Mouse (Mus musculus) forebrain, postnatal 0 days (tissue): ENCODE results near the gene Hid1. TPM values are rescaled to one million over a fixed set of nuclear protein-coding genes. Genes with fewer than 3 reads are reported as not detected.

Experiments used
- ATAC-seq: fragments of 200-750 bp; cut with Nextera tagmentation; 2 replicates; pipeline ENCODE4 v1.8.0; 2017; ENCODE audit warnings: mild to moderate bottlenecking, moderate library complexity
- DNase-seq: peaks from one replicate; pipeline ENCODE4 v3.0.0-alpha.2; 2015
- H3K27ac ChIP-seq: fragments of 300-500 bp; sonication (generic); 2 replicates; pipeline ENCODE4 v1.5.1; 2014; ENCODE audit warnings: low read depth, mild to moderate bottlenecking, antibody characterized with exemption, low read length, moderate library complexity, mixed read lengths
- H3K27me3 ChIP-seq: fragments of 300-500 bp; sonication (generic); 2 replicates; pipeline ENCODE4 v1.6.1; 2014; ENCODE audit warnings: mild to moderate bottlenecking, low read length, mixed read lengths; ENCODE audit not compliant: insufficient read depth
- H3K36me3 ChIP-seq: fragments of 300-500 bp; sonication (generic); 2 replicates; pipeline ENCODE4 v1.6.1; 2014; ENCODE audit warnings: mild to moderate bottlenecking, moderate library complexity; ENCODE audit not compliant: insufficient read depth
- H3K4me1 ChIP-seq: fragments of 300-500 bp; sonication (generic); 2 replicates; pipeline ENCODE4 v1.6.1; 2014; ENCODE audit warnings: antibody characterized with exemption; ENCODE audit not compliant: insufficient read depth
- H3K4me2 ChIP-seq: fragments of 300-500 bp; sonication (generic); 2 replicates; pipeline ENCODE4 v1.6.1; 2014; ENCODE audit warnings: low read depth, mild to moderate bottlenecking, moderate library complexity
- H3K4me3 ChIP-seq: fragments of 300-500 bp; sonication (generic); 2 replicates; pipeline ENCODE4 v1.5.1; 2014; ENCODE audit warnings: low read depth, low read length, mixed read lengths
- H3K9ac ChIP-seq: fragments of 300-500 bp; sonication (generic); 2 replicates; pipeline ENCODE4 v1.6.1; 2014; ENCODE audit warnings: mild to moderate bottlenecking
- H3K9me3 ChIP-seq: fragments of 300-500 bp; sonication (generic); 2 replicates; pipeline ENCODE4 v1.6.1; 2016; ENCODE audit warnings: low read length
- CTCF ChIP-seq: sonication (generic); IDR thresholded peaks from 2 replicates; pipeline ENCODE4 v1.5.1; 2016; ENCODE audit warnings: antibody characterized with exemption, control low read depth, low read depth
- WGBS: fragments of 180-500 bp; shearing (Covaris S2); extraction: QIAGEN DNeasy Blood & Tissue Kit; methylation state at CpG from one replicate; pipeline ENCODE4 v1.1.7; 2014; 5-methylcytosine and 5-hydroxymethylcytosine counted together
- polyA plus RNA-seq: library from polyadenylated mRNA; unstranded; fragments of >200 nt; fragmentation: Nextera tagmentation; extraction: Ambion mirVana; gene quantifications from 2 replicates; pipeline ENCODE4 v1.2.1, GENCODE M21; 2015
- total RNA-seq: library from RNA; depleted of rRNA; stranded (reverse); fragments of >200 nt; gene quantifications from 2 replicates; pipeline ENCODE4 v1.2.3, GENCODE M21; 2014; rRNA removed

Hid1 gene
- total and polyA plus RNA-seq, 2 experiments from 2014 or later = 46.6 to 52.4 TPM

GRCm38 (mm10) chr11:115308781-115309180, 58.8 kb downstream of the Hid1 start:
- no peak for TF ChIP-seq CTCF
- 78% methylated on average over 1 of the region's 1 CpGs for WGBS

GRCm38 (mm10) chr11:115306863-115307262, 60.7 kb downstream of the Hid1 start, which contains the start of gene Otop2:
Gene Otop2 (plus strand): TSS chr11:115307163.
- Histone ChIP-seq H3K27me3 (no peaks in the 10 kb centered on the region; the same call in 1 of the 2 replicates), H3K27ac (no peak within 1 kb of the TSS), H3K36me3 (no peaks in the 10 kb centered on the region), H3K4me1 (no peaks in the 10 kb centered on the region), H3K9me3 (no peaks in the 10 kb centered on the region), H3K4me2 (no peak within 1 kb of the TSS), H3K9ac (no peak within 1 kb of the TSS), H3K4me3 (no peak within 1 kb of the TSS)
- ATAC-seq (no peak), DNase-seq (no peak)
- 19% methylated on average over 8 of the region's 8 CpGs for WGBS
- no peak for TF ChIP-seq CTCF

More at GRCm38 (mm10) chr11:115308781-115309180, 58.8 kb downstream of the Hid1 start:
- H3K4me1 ChIP-seq = no peaks in the 10 kb centered on the region
- no peak overlapping the region for H3K27ac ChIP-seq
- ATAC-seq (no peak), DNase-seq (no peak)
- no peaks in the 10 kb centered on the region for H3K9me3 ChIP-seq
- no peaks in the 10 kb centered on the region for H3K36me3 ChIP-seq
- H3K4me2 ChIP-seq = no peak overlapping the region
- H3K4me3 ChIP-seq = no peak overlapping the region
- H3K9ac ChIP-seq = no peak overlapping the region
- H3K27me3 ChIP-seq = no peaks in the 10 kb centered on the region; the same call in 1 of the 2 replicates

GRCm38 (mm10) chr11:115303167-115303566, 64.4 kb downstream of the Hid1 start:
- no peak for TF ChIP-seq CTCF
- no peak for DNase-seq
- no peak overlapping the region for H3K27ac ChIP-seq
- ATAC-seq = no peak
- no peaks in the 10 kb centered on the region for H3K36me3 ChIP-seq
- H3K9me3 ChIP-seq = no peaks in the 10 kb centered on the region
- WGBS = 82% methylated on average over 8 of the region's 8 CpGs
- H3K4me1 ChIP-seq = no peaks in the 10 kb centered on the region
- H3K9ac ChIP-seq = no peak overlapping the region
- H3K4me3 ChIP-seq = no peak overlapping the region
- no peak overlapping the region for H3K4me2 ChIP-seq
- H3K27me3 ChIP-seq = no peaks in the 10 kb centered on the region

GRCm38 (mm10) chr11:115301351-115301750, 66.2 kb downstream of the Hid1 start:
- peaks cover 5% of the 10 kb centered on the region for H3K4me1 ChIP-seq
- DNase-seq (no peak), ATAC-seq (no peak)
- H3K27me3 ChIP-seq = no peaks in the 10 kb centered on the region
- no peaks in the 10 kb centered on the region for H3K36me3 ChIP-seq
- WGBS = 87% methylated on average over 2 of the region's 2 CpGs
- no peak overlapping the region for H3K4me2 ChIP-seq
- no peak overlapping the region for H3K9ac ChIP-seq
- TF ChIP-seq CTCF = no peak
- no peak overlapping the region for H3K4me3 ChIP-seq
- no peaks in the 10 kb centered on the region for H3K9me3 ChIP-seq
- no peak overlapping the region for H3K27ac ChIP-seq

GRCm38 (mm10) chr11:115300745-115301144, 66.8 kb downstream of the Hid1 start:
- TF ChIP-seq CTCF = no peak
- no peak overlapping the region for H3K4me3 ChIP-seq
- H3K36me3 ChIP-seq = no peaks in the 10 kb centered on the region
- H3K4me2 ChIP-seq = no peak overlapping the region
- no peak overlapping the region for H3K9ac ChIP-seq
- H3K4me1 ChIP-seq = peaks cover 5% of the 10 kb centered on the region
- no peak for ATAC-seq
- H3K27me3 ChIP-seq = no peaks in the 10 kb centered on the region
- no peaks in the 10 kb centered on the region for H3K9me3 ChIP-seq
- WGBS = 77% methylated on average over 4 of the region's 4 CpGs
- DNase-seq = no peak
- H3K27ac ChIP-seq = no peak overlapping the region

GRCm38 (mm10) chr11:115298160-115298559, 69.4 kb downstream of the Hid1 start:
- Histone ChIP-seq H3K4me1 (peaks cover 5% of the 10 kb centered on the region), H3K27ac (no peak overlapping the region), H3K4me2 (no peak overlapping the region), H3K9ac (no peak overlapping the region), H3K4me3 (no peak overlapping the region), H3K9me3 (no peaks in the 10 kb centered on the region), H3K36me3 (no peaks in the 10 kb centered on the region), H3K27me3 (no peaks in the 10 kb centered on the region)
- WGBS = 72% methylated on average over 8 of the region's 8 CpGs
- DNase-seq = no peak
- no peak for TF ChIP-seq CTCF
- no peak for ATAC-seq

Other genes with a start within 250 kb of the Hid1 start
- 0.24 TPM in 1 of 2 replicates, not detected in the other for gene Cd300lf, start 233.8 kb downstream of the Hid1 start, total RNA-seq
- gene Cd300lf, start 233.8 kb downstream of the Hid1 start, polyA plus RNA-seq = 0.05 and 0.18 TPM in 2 replicates
- gene Slc9a3r1, start 204.4 kb downstream of the Hid1 start, total RNA-seq = 44.2 and 48.5 TPM in 2 replicates
- 68.4 and 73.9 TPM in 2 replicates for gene Slc9a3r1, start 204.4 kb downstream of the Hid1 start, polyA plus RNA-seq
- gene Tmem104, start 180.3 kb downstream of the Hid1 start, total RNA-seq = 5.4 and 7.6 TPM in 2 replicates
- gene Tmem104, start 180.3 kb downstream of the Hid1 start, polyA plus RNA-seq = 8.8 and 9.9 TPM in 2 replicates
- 19.2 and 20.3 TPM in 2 replicates for gene Nat9, start 179.9 kb downstream of the Hid1 start, total RNA-seq
- 17.7 and 18.6 TPM in 2 replicates for gene Nat9, start 179.9 kb downstream of the Hid1 start, polyA plus RNA-seq
- gene Grin2c, start 100.5 kb downstream of the Hid1 start, total RNA-seq = 1.5 and 1.6 TPM in 2 replicates
- 0.35 and 0.48 TPM in 2 replicates for gene Grin2c, start 100.5 kb downstream of the Hid1 start, polyA plus RNA-seq
- 18.6 and 26.2 TPM in 2 replicates for gene Fdxr, start 90.7 kb downstream of the Hid1 start, total RNA-seq
- gene Fdxr, start 90.7 kb downstream of the Hid1 start, polyA plus RNA-seq = 14.0 and 16.4 TPM in 2 replicates
- 3.8 and 6.5 TPM in 2 replicates for gene Fads6, start 70.1 kb downstream of the Hid1 start, total RNA-seq
- 0.47 and 0.48 TPM in 2 replicates for gene Fads6, start 70.1 kb downstream of the Hid1 start, polyA plus RNA-seq
- 0.15 TPM in 1 of 2 replicates, not detected in the other for gene Otop2, start 60.6 kb downstream of the Hid1 start, total RNA-seq
- gene Otop2, start 60.6 kb downstream of the Hid1 start, polyA plus RNA-seq = 0.10 and 0.13 TPM in 2 replicates
- gene Ush1g, start 45.7 kb downstream of the Hid1 start, total RNA-seq = 0.23 and 0.33 TPM in 2 replicates
- gene Ush1g, start 45.7 kb downstream of the Hid1 start, polyA plus RNA-seq = 0.06 and 0.09 TPM in 2 replicates
- gene Otop3, start 33.0 kb downstream of the Hid1 start, total RNA-seq = 0.31 and 0.48 TPM in 2 replicates
- gene Otop3, start 33.0 kb downstream of the Hid1 start, polyA plus RNA-seq = 0.47 and 0.98 TPM in 2 replicates
- 43.0 and 45.8 TPM in 2 replicates for gene Cdr2l, start 14.2 kb upstream of the Hid1 start, total RNA-seq
- gene Cdr2l, start 14.2 kb upstream of the Hid1 start, polyA plus RNA-seq = 14.4 and 16.9 TPM in 2 replicates
- 82.1 and 86.1 TPM in 2 replicates for gene Mrpl58, start 36.0 kb upstream of the Hid1 start, total RNA-seq
- gene Mrpl58, start 36.0 kb upstream of the Hid1 start, polyA plus RNA-seq = 201 and 203 TPM in 2 replicates
- 339 and 418 TPM in 2 replicates for gene Atp5h, start 52.2 kb upstream of the Hid1 start, total RNA-seq
- gene Atp5h, start 52.2 kb upstream of the Hid1 start, polyA plus RNA-seq = 808 and 932 TPM in 2 replicates
- gene Kctd2, start 52.4 kb upstream of the Hid1 start, total RNA-seq = 31.7 TPM in 2 replicates
- 27.1 and 29.3 TPM in 2 replicates for gene Kctd2, start 52.4 kb upstream of the Hid1 start, polyA plus RNA-seq
- gene Trim80, start 72.8 kb upstream of the Hid1 start, total RNA-seq = not detected in 2 replicates
- not detected in 2 replicates for gene Trim80, start 72.8 kb upstream of the Hid1 start, polyA plus RNA-seq
- not detected in 2 replicates for gene Slc16a5, start 94.7 kb upstream of the Hid1 start, total RNA-seq
- gene Slc16a5, start 94.7 kb upstream of the Hid1 start, polyA plus RNA-seq = 0.06 and 0.07 TPM in 2 replicates
- gene Armc7, start 107.9 kb upstream of the Hid1 start, total RNA-seq = 11.2 and 14.2 TPM in 2 replicates
- 8.5 and 11.2 TPM in 2 replicates for gene Armc7, start 107.9 kb upstream of the Hid1 start, polyA plus RNA-seq
- gene Nt5c, start 124.1 kb upstream of the Hid1 start, total RNA-seq = 59.6 and 84.6 TPM in 2 replicates
- 136 and 143 TPM in 2 replicates for gene Nt5c, start 124.1 kb upstream of the Hid1 start, polyA plus RNA-seq
- 1,009 and 1,140 TPM in 2 replicates for gene Jpt1, start 146.6 kb upstream of the Hid1 start, total RNA-seq
- 1,672 and 1,955 TPM in 2 replicates for gene Jpt1, start 146.6 kb upstream of the Hid1 start, polyA plus RNA-seq
- gene Sumo2, start 168.5 kb upstream of the Hid1 start, total RNA-seq = 795 and 821 TPM in 2 replicates
- gene Sumo2, start 168.5 kb upstream of the Hid1 start, polyA plus RNA-seq = 1,185 and 1,251 TPM in 2 replicates
- gene Nup85, start 196.7 kb upstream of the Hid1 start, total RNA-seq = 62.6 and 90.3 TPM in 2 replicates
- 66.2 and 78.7 TPM in 2 replicates for gene Nup85, start 196.7 kb upstream of the Hid1 start, polyA plus RNA-seq
- gene Mrps7, start 236.2 kb upstream of the Hid1 start, total RNA-seq = 34.6 and 46.3 TPM in 2 replicates
- 74.1 and 78.1 TPM in 2 replicates for gene Mrps7, start 236.2 kb upstream of the Hid1 start, polyA plus RNA-seq
- gene Gga3, start 236.3 kb upstream of the Hid1 start, total RNA-seq = 34.0 and 34.5 TPM in 2 replicates
- 15.2 and 18.5 TPM in 2 replicates for gene Gga3, start 236.3 kb upstream of the Hid1 start, polyA plus RNA-seq
- gene Mif4gd, start 245.2 kb upstream of the Hid1 start, total RNA-seq = 12.2 and 16.9 TPM in 2 replicates
- gene Mif4gd, start 245.2 kb upstream of the Hid1 start, polyA plus RNA-seq = 14.4 and 19.4 TPM in 2 replicates